Mouse (Mus musculus): ENCODE data around the gene Rasgrp3. TPM values are rescaled to one million over a fixed set of nuclear protein-coding genes. Genes with fewer than 3 reads are reported as not detected.

The Rasgrp3 gene
- polyA plus RNA-seq, 1 experiment from 2014 or later = 16.5 TPM

DNA sequence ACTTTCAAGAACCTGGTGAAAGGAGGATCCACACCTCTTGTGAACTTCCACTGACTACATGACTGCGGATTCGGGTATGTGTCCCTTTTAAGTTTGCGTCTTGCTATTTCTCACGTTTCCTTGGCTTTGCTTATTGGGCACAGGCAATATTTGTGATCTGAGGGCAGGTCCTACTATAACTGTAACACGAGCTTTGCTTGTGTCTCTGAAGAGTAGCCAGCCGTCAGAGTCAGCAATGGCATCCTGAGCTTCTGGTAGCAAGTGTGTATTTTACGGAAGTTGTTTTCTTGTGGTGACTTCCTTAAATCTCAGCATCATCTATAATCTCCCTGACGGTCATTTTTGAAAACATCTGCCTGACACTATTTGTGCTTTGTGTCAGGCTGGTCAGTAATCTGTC is 399 bp downstream of the Rasgrp3 start:
- 57% methylated on average over 8 of the region's 8 CpGs for WGBS
- no peaks in the 10 kb centered on the region for H3K9me3 ChIP-seq (ENCODE audit: control insufficient read depth, low read depth, low read length)
- no peaks in the 10 kb centered on the region for H3K27me3 ChIP-seq (ENCODE audit: control insufficient read depth, insufficient read depth, low read length)
- H3K9ac ChIP-seq (replicated peaks; ENCODE audit: low read depth, low read length) = no peak overlapping the region
- no peak overlapping the region; the same call in 1 of the 2 replicates for H3K4me3 ChIP-seq (ENCODE audit: low read depth, low read length)
- ATAC-seq (ENCODE audit: insufficient number of reproducible peaks, insufficient read depth, low FRiP score, low read depth) = no peak
- H3K36me3 ChIP-seq (ENCODE audit: control insufficient read depth, insufficient read depth, low read length) = no peaks in the 10 kb centered on the region
- H3K4me2 ChIP-seq (replicated peaks; ENCODE audit: low read depth, low read length) = no peak overlapping the region
- peaks cover 4% of the 10 kb centered on the region; the same call in 1 of the 2 replicates for H3K4me1 ChIP-seq (ENCODE audit: control insufficient read depth, insufficient read depth, low read length)
- peak overlapping the region; percentile 12; the same call in 1 of the 2 replicates for H3K27ac ChIP-seq (ENCODE audit: low read length)

GRCm38 (mm10) chr17:75436819-75437218 is 1.1 kb downstream of the Rasgrp3 start:
- no peaks in the 10 kb centered on the region for H3K9me3 ChIP-seq (ENCODE audit: control insufficient read depth, low read depth, low read length)
- H3K27ac ChIP-seq (ENCODE audit: low read length) = no peak overlapping the region
- no peak overlapping the region for H3K9ac ChIP-seq (replicated peaks; ENCODE audit: low read depth, low read length)
- no peak overlapping the region for H3K4me2 ChIP-seq (replicated peaks; ENCODE audit: low read depth, low read length)
- H3K27me3 ChIP-seq (ENCODE audit: control insufficient read depth, insufficient read depth, low read length) = no peaks in the 10 kb centered on the region
- no peaks in the 10 kb centered on the region for H3K36me3 ChIP-seq (ENCODE audit: control insufficient read depth, insufficient read depth, low read length)
- no peak for ATAC-seq (ENCODE audit: insufficient number of reproducible peaks, insufficient read depth, low FRiP score, low read depth)
- peaks cover 4% of the 10 kb centered on the region; the same call in 1 of the 2 replicates for H3K4me1 ChIP-seq (ENCODE audit: control insufficient read depth, insufficient read depth, low read length)
- peak overlapping the region; percentile 3; the same call in 1 of the 2 replicates for H3K4me3 ChIP-seq (ENCODE audit: low read depth, low read length)
- 47% methylated on average over 6 of the region's 6 CpGs for WGBS

- H3K27ac ChIP-seq (ENCODE audit: low read length) = no peak overlapping the region
These were observed 1.6 kb downstream of the Rasgrp3 start for GRCm38 (mm10) chr17:75437239-75437750.

DNA sequence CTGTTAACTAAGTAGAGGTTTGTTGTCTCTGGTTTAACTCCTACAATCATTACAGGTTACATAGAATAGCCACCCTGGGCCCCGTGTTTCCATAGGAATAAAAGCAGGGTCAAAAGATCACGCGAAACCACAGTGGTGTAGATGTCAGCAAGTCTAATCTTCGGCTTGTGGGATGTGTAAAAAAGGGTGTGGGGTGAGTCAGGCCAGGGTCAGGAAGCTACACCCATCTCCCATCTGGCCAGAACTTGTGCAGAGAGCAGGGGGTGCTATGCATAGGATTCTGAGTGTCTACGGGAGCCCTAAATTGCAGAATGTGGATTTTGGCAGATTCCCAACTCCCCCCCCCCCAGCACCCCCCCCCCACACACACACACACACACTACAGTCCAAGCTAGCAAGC is 2.5 kb downstream of the Rasgrp3 start:
- H3K9ac ChIP-seq (replicated peaks; ENCODE audit: low read depth, low read length) = no peak overlapping the region
- no peak overlapping the region for H3K4me2 ChIP-seq (replicated peaks; ENCODE audit: low read depth, low read length)
- 36% methylated on average over 5 of the region's 5 CpGs for WGBS
- no peak overlapping the region for H3K4me3 ChIP-seq (ENCODE audit: low read depth, low read length)
- H3K36me3 ChIP-seq (ENCODE audit: control insufficient read depth, insufficient read depth, low read length) = no peaks in the 10 kb centered on the region
- H3K9me3 ChIP-seq (ENCODE audit: control insufficient read depth, low read depth, low read length) = no peaks in the 10 kb centered on the region
- 0 out of 2 replicates have a peak, but pooled peaks cover 4% of the 10 kb centered on the region for H3K4me1 ChIP-seq (ENCODE audit: control insufficient read depth, insufficient read depth, low read length)
- no peak for ATAC-seq (ENCODE audit: insufficient number of reproducible peaks, insufficient read depth, low FRiP score, low read depth)
- H3K27me3 ChIP-seq (ENCODE audit: control insufficient read depth, insufficient read depth, low read length) = no peaks in the 10 kb centered on the region
- no peak overlapping the region for H3K27ac ChIP-seq (ENCODE audit: low read length)

More at GRCm38 (mm10) chr17:75437239-75437750, 1.6 kb downstream of the Rasgrp3 start:
- no peak for ATAC-seq (ENCODE audit: insufficient number of reproducible peaks, insufficient read depth, low FRiP score, low read depth)
- no peaks in the 10 kb centered on the region for H3K36me3 ChIP-seq (ENCODE audit: control insufficient read depth, insufficient read depth, low read length)
- H3K4me1 ChIP-seq (ENCODE audit: control insufficient read depth, insufficient read depth, low read length) = peaks cover 4% of the 10 kb centered on the region; the same call in 1 of the 2 replicates
- H3K4me2 ChIP-seq (replicated peaks; ENCODE audit: low read depth, low read length) = no peak overlapping the region
- H3K9me3 ChIP-seq (ENCODE audit: control insufficient read depth, low read depth, low read length) = no peaks in the 10 kb centered on the region
- H3K27me3 ChIP-seq (ENCODE audit: control insufficient read depth, insufficient read depth, low read length) = no peaks in the 10 kb centered on the region
- 57% methylated on average over 11 of the region's 11 CpGs for WGBS
- peak overlapping the region; percentile 3; the same call in 1 of the 2 replicates for H3K4me3 ChIP-seq (ENCODE audit: low read depth, low read length)
- H3K9ac ChIP-seq (replicated peaks; ENCODE audit: low read depth, low read length) = no peak overlapping the region

- Histone ChIP-seq H3K4me2 (replicated peaks; ENCODE audit: low read depth, low read length) (no peak overlapping the region), H3K4me3 (ENCODE audit: low read depth, low read length) (no peak overlapping the region), H3K4me1 (ENCODE audit: control insufficient read depth, insufficient read depth, low read length) (0 out of 2 replicates have a peak, but pooled peaks cover 4% of the 10 kb centered on the region), H3K36me3 (ENCODE audit: control insufficient read depth, insufficient read depth, low read length) (no peaks in the 10 kb centered on the region), H3K9ac (replicated peaks; ENCODE audit: low read depth, low read length) (no peak overlapping the region), H3K27ac (ENCODE audit: low read length) (no peak overlapping the region), H3K9me3 (ENCODE audit: control insufficient read depth, low read depth, low read length) (no peaks in the 10 kb centered on the region), H3K27me3 (ENCODE audit: control insufficient read depth, insufficient read depth, low read length) (no peaks in the 10 kb centered on the region)
- ATAC-seq (ENCODE audit: insufficient number of reproducible peaks, insufficient read depth, low FRiP score, low read depth) = no peak
- WGBS = 87% methylated on average over 14 of the region's 14 CpGs
These were observed 3.4 kb downstream of the Rasgrp3 start for GRCm38 (mm10) chr17:75439062-75439461.

GRCm38 (mm10) chr17:75440619-75441018 is 4.9 kb downstream of the Rasgrp3 start:
- Histone ChIP-seq H3K27ac (ENCODE audit: low read length) (no peak overlapping the region), H3K27me3 (ENCODE audit: control insufficient read depth, insufficient read depth, low read length) (no peaks in the 10 kb centered on the region), H3K4me2 (replicated peaks; ENCODE audit: low read depth, low read length) (no peak overlapping the region), H3K9me3 (ENCODE audit: control insufficient read depth, low read depth, low read length) (no peaks in the 10 kb centered on the region), H3K4me1 (ENCODE audit: control insufficient read depth, insufficient read depth, low read length) (0 out of 2 replicates have a peak, but pooled peaks cover 4% of the 10 kb centered on the region), H3K9ac (replicated peaks; ENCODE audit: low read depth, low read length) (no peak overlapping the region), H3K36me3 (ENCODE audit: control insufficient read depth, insufficient read depth, low read length) (no peaks in the 10 kb centered on the region), H3K4me3 (ENCODE audit: low read depth, low read length) (no peak overlapping the region)
- no peak for ATAC-seq (ENCODE audit: insufficient number of reproducible peaks, insufficient read depth, low FRiP score, low read depth)
- WGBS = 48% methylated on average over 7 of the region's 7 CpGs

GRCm38 (mm10) chr17:75441260-75441830 is 5.6 kb downstream of the Rasgrp3 start:
- H3K27me3 ChIP-seq (ENCODE audit: control insufficient read depth, insufficient read depth, low read length) = no peaks in the 10 kb centered on the region
- ATAC-seq (ENCODE audit: insufficient number of reproducible peaks, insufficient read depth, low FRiP score, low read depth) = no peak
- H3K9ac ChIP-seq (replicated peaks; ENCODE audit: low read depth, low read length) = no peak overlapping the region
- no peak overlapping the region for H3K4me2 ChIP-seq (replicated peaks; ENCODE audit: low read depth, low read length)
- H3K27ac ChIP-seq (ENCODE audit: low read length) = no peak overlapping the region
- H3K4me1 ChIP-seq (ENCODE audit: control insufficient read depth, insufficient read depth, low read length) = 0 out of 2 replicates have a peak, but pooled peaks cover 4% of the 10 kb centered on the region
- H3K9me3 ChIP-seq (ENCODE audit: control insufficient read depth, low read depth, low read length) = no peaks in the 10 kb centered on the region
- H3K4me3 ChIP-seq (ENCODE audit: low read depth, low read length) = no peak overlapping the region
- no peaks in the 10 kb centered on the region for H3K36me3 ChIP-seq (ENCODE audit: control insufficient read depth, insufficient read depth, low read length)
- 43% methylated on average over 5 of the region's 5 CpGs for WGBS

- no peak overlapping the region for H3K4me3 ChIP-seq (ENCODE audit: low read depth, low read length)
- H3K27me3 ChIP-seq (ENCODE audit: control insufficient read depth, insufficient read depth, low read length) = no peaks in the 10 kb centered on the region
- H3K27ac ChIP-seq (ENCODE audit: low read length) = no peak overlapping the region
- WGBS = over 99% methylated on average over 8 of the region's 8 CpGs
- H3K9me3 ChIP-seq (ENCODE audit: control insufficient read depth, low read depth, low read length) = no peaks in the 10 kb centered on the region
- H3K9ac ChIP-seq (replicated peaks; ENCODE audit: low read depth, low read length) = no peak overlapping the region
- H3K4me1 ChIP-seq (ENCODE audit: control insufficient read depth, insufficient read depth, low read length) = 0 out of 2 replicates have a peak, but pooled peaks cover 4% of the 10 kb centered on the region
- no peaks in the 10 kb centered on the region for H3K36me3 ChIP-seq (ENCODE audit: control insufficient read depth, insufficient read depth, low read length)
- ATAC-seq (ENCODE audit: insufficient number of reproducible peaks, insufficient read depth, low FRiP score, low read depth) = no peak
- no peak overlapping the region for H3K4me2 ChIP-seq (replicated peaks; ENCODE audit: low read depth, low read length)
These were observed 6.7 kb downstream of the Rasgrp3 start for GRCm38 (mm10) chr17:75442352-75442751.

Measured in stomach, embryonic 14.5 days (tissue).